Mouse (Mus musculus) neural tube, embryonic 11.5 days (tissue): ENCODE measurements around the gene Chchd6. TPM values are rescaled to one million over a fixed set of nuclear protein-coding genes. Genes with fewer than 3 reads are reported as not detected.

Source experiments
- ATAC-seq: fragments of 200-750 bp; cut with Nextera tagmentation; 2 replicates; pipeline ENCODE4 v1.8.0; 2017; ENCODE audit warnings: moderate number of reproducible peaks, mild to moderate bottlenecking, moderate TSS enrichment, moderate library complexity; ENCODE audit not compliant: insufficient read depth, low FRiP score, low TSS enrichment
- DNase-seq: peaks from one replicate; pipeline ENCODE4 v3.0.0-alpha.2; 2015; ENCODE audit warnings: low spot score
- H3K27ac ChIP-seq: fragments of 300-500 bp; sonication (generic); 2 replicates; pipeline ENCODE4 v1.5.1; 2014; ENCODE audit warnings: low read depth, mild to moderate bottlenecking, low read length
- H3K27me3 ChIP-seq: fragments of 300-500 bp; sonication (generic); 2 replicates; pipeline ENCODE4 v1.6.1; 2014; ENCODE audit warnings: mild to moderate bottlenecking, low read length, mixed read lengths; ENCODE audit not compliant: control insufficient read depth, insufficient read depth
- H3K36me3 ChIP-seq: fragments of 300-500 bp; sonication (generic); 2 replicates; pipeline ENCODE4 v1.6.1; 2014; ENCODE audit warnings: mild to moderate bottlenecking, low read length, moderate library complexity, mixed read lengths; ENCODE audit not compliant: control insufficient read depth, insufficient read depth
- H3K4me1 ChIP-seq: fragments of 300-500 bp; sonication (generic); 2 replicates; pipeline ENCODE4 v1.6.1; 2014; ENCODE audit warnings: low read length, mixed read lengths; ENCODE audit not compliant: control insufficient read depth, insufficient read depth
- H3K4me2 ChIP-seq: fragments of 300-500 bp; sonication (generic); 2 replicates; pipeline ENCODE4 v1.6.1; 2014; ENCODE audit warnings: low read depth, mild to moderate bottlenecking, moderate library complexity
- H3K4me3 ChIP-seq: fragments of 300-500 bp; sonication (generic); 2 replicates; pipeline ENCODE4 v1.5.1; 2014; ENCODE audit warnings: low read depth, low read length
- H3K9ac ChIP-seq: fragments of 300-500 bp; sonication (generic); 2 replicates; pipeline ENCODE4 v1.6.1; 2014; ENCODE audit warnings: mild to moderate bottlenecking, low read length
- H3K9me3 ChIP-seq: fragments of 300-500 bp; sonication (generic); 2 replicates; pipeline ENCODE4 v1.6.1; 2016; ENCODE audit warnings: low read length; ENCODE audit not compliant: control insufficient read depth
- WGBS: fragments of 180-500 bp; shearing (Covaris S2); extraction: QIAGEN DNeasy Blood & Tissue Kit; methylation state at CpG from one replicate; pipeline ENCODE4 v1.1.7; 2014; 5-methylcytosine and 5-hydroxymethylcytosine counted together
- polyA plus RNA-seq: library from polyadenylated mRNA; unstranded; fragments of >200 nt; fragmentation: Nextera tagmentation; extraction: Ambion mirVana; gene quantifications from 2 replicates; pipeline ENCODE4 v1.2.1, GENCODE M21; 2014

The Chchd6 gene
- polyA plus RNA-seq, 1 experiment from 2014 or later, result 84.4 TPM

DNA sequence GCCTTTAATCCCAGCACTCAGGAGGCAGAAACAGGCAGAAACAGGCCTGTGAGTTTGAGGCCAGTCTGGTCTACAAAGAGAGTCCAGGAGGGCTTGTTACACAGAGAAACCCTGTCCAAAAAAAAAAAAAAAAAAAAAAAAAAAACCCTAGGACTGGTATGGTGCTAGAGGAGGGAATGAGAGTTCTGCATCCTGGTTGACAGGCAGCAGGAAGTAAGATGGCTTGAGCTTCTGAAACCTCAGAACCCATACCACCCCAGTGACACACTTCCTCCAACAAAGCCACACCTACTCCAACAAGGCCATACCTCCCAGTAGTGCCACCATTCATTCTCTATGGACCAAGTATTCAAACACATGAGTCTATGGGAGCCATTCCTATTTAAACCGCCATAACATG lies 1.1 kb upstream of the Chchd6 start:
- Histone ChIP-seq H3K27me3 (no peaks in the 10 kb centered on the region), H3K4me2 (no peak overlapping the region), H3K9me3 (no peaks in the 10 kb centered on the region), H3K9ac (no peak overlapping the region), H3K36me3 (no peaks in the 10 kb centered on the region), H3K4me1 (peaks cover 4% of the 10 kb centered on the region; the same call in 1 of the 2 replicates), H3K4me3 (no peak overlapping the region), H3K27ac (no peak overlapping the region)
- no peak for DNase-seq
- 97% methylated on average over 1 of the region's 1 CpGs for WGBS
- no peak for ATAC-seq

DNA sequence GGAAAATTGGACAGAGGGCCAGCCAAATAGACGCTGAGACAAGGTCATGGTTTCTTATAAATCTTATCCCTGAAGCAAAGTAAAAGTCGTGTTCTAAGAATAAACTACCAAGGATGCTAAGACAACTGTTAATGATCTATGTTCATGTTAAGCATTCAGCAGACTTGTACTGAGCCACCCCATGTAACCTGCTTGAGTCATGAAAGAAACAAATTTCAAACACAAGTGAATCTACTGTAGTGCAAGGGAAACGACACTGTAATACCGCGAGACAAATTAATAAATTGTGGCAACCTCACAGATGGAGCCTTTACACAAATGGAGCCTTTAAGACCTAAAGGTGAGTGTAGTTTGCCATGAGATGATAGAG lies 310 bp upstream of the Chchd6 start:
- peaks cover 4% of the 10 kb centered on the region; the same call in 1 of the 2 replicates for H3K4me1 ChIP-seq
- H3K36me3 ChIP-seq, result no peaks in the 10 kb centered on the region
- WGBS, result 31% methylated on average over 5 of the region's 5 CpGs
- DNase-seq, result no peak
- peak; percentile 20; the same call in 1 of the 2 replicates for ATAC-seq
- no peak overlapping the region for H3K4me3 ChIP-seq
- H3K27ac ChIP-seq, result no peak overlapping the region
- H3K9ac ChIP-seq, result no peak overlapping the region
- no peak overlapping the region for H3K4me2 ChIP-seq
- H3K27me3 ChIP-seq, result no peaks in the 10 kb centered on the region
- no peaks in the 10 kb centered on the region for H3K9me3 ChIP-seq

DNA sequence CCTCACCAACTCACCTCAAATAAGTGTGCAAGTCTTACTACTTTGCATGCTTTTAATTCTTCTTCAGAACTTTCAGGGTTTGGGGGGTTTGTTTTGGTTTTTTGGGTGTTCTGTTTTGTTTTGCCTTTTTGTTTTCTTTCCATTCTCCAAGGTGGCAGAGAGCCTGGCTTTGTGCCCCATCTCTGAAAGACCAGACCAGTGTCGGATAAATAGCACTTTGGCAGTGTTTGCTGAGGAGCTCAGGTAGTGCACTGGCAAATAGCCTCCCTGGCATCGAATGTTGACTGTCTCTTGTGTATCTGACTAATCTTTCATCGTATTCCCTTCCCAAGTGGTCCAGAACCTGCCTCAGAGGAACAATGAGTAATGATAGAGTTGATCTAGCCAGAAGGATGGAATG lies 3.4 kb downstream of the Chchd6 start:
- WGBS, result 86% methylated on average over 3 of the region's 3 CpGs
- H3K9ac ChIP-seq, result no peak overlapping the region
- H3K27ac ChIP-seq, result no peak overlapping the region
- no peaks in the 10 kb centered on the region for H3K9me3 ChIP-seq
- no peak for ATAC-seq
- H3K36me3 ChIP-seq, result no peaks in the 10 kb centered on the region
- H3K4me3 ChIP-seq, result no peak overlapping the region
- H3K4me1 ChIP-seq, result peaks cover 4% of the 10 kb centered on the region; the same call in 1 of the 2 replicates
- H3K27me3 ChIP-seq, result no peaks in the 10 kb centered on the region
- no peak overlapping the region for H3K4me2 ChIP-seq
- DNase-seq, result no peak

DNA sequence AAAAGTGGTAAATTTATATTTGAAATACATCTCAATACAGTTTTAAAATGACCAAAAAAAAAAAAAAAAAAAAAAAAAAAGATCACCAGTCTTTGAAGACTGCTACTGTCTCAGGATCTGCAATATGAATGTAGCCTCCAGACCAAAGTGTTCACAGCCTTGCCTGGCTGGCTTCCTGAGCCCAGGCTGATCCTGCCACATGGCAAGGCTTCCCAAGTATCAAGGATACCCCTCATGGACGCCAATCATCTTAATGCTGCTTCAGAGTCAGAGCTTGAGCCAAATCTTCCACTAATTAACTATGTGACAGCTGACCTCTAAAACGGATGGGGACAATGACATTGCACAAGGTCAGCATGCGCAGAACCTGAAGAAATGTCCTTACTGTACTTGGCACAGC lies 3.9 kb downstream of the Chchd6 start:
- Histone ChIP-seq H3K9me3 (no peaks in the 10 kb centered on the region), H3K9ac (no peak overlapping the region), H3K36me3 (no peaks in the 10 kb centered on the region), H3K4me3 (no peak overlapping the region), H3K27ac (no peak overlapping the region), H3K4me2 (no peak overlapping the region), H3K4me1 (peaks cover 4% of the 10 kb centered on the region; the same call in 1 of the 2 replicates), H3K27me3 (no peaks in the 10 kb centered on the region)
- ATAC-seq, result no peak
- no peak for DNase-seq
- WGBS, result 85% methylated on average over 3 of the region's 3 CpGs

DNA sequence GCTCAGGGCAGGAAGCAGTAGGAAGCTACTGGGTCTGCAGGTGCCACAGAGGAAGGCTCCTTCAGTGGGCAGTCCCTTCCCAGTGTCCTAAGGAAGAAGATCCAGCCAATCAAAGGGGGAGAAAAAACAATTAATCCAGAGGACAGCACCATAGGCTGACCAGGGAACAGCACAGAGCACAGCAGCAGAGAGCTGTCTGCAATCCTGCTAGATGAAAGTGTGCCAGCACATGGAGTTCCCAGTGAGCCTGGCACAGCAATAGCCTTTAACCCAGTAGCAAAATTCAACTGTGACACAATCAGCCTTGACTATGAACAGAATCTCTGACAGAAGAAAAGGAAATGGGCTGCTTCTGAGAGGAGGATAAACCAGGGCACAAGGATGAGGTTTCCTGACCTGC lies 9.8 kb downstream of the Chchd6 start:
- Histone ChIP-seq H3K4me2 (no peak overlapping the region), H3K27me3 (no peaks in the 10 kb centered on the region), H3K27ac (0 out of 2 replicates have a peak overlapping the region, but pooled peaks have one; percentile 14), H3K4me1 (peaks cover 11% of the 10 kb centered on the region), H3K4me3 (no peak overlapping the region), H3K36me3 (no peaks in the 10 kb centered on the region), H3K9me3 (no peaks in the 10 kb centered on the region), H3K9ac (no peak overlapping the region)
- no peak for DNase-seq
- ATAC-seq, result no peak

DNA sequence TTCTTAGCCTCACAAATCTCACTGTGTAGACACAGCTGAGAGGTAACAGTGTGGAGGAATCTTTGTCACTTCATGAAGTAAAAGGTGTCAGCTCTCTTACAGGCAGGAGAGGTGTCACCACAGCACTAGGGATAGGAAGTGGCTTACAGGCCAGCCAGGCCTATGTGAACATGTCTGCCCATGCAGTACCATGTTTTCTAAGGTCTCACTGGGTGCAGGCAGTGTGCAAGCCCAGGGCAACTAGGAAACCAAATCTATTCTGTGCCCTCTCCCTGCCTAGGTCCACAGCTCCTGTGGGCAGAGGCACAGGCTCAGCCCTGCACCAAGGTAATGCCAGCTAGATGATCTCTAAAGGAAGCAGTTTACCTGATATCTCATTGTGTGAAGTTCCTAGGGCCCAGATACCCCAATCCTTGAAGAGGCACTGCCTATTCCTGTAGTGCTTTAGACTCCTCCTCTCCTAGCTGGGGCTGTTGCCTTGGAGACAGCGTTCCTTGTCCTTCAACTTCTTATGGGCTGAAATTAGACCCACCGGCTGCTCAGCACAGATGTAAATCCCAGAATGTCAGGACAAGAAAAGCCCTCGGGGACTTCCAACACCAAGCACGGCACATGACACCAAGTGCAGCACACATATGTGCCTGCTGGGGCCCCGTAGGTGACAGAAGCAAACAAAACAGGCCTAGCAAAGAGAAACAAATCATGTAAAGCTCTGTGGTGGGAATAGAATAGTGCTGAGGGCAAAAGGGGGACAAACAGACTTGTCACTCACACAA lies 10.6 kb downstream of the Chchd6 start:
- Histone ChIP-seq H3K4me3 (no peak overlapping the region), H3K27ac (no peak overlapping the region), H3K4me1 (peaks cover 11% of the 10 kb centered on the region), H3K27me3 (no peaks in the 10 kb centered on the region), H3K4me2 (no peak overlapping the region), H3K9ac (no peak overlapping the region), H3K36me3 (no peaks in the 10 kb centered on the region), H3K9me3 (no peaks in the 10 kb centered on the region)
- WGBS, result 15% methylated on average over 5 of the region's 5 CpGs
- peak; percentile 61 for ATAC-seq
- DNase-seq, result peak; percentile 32

DNA sequence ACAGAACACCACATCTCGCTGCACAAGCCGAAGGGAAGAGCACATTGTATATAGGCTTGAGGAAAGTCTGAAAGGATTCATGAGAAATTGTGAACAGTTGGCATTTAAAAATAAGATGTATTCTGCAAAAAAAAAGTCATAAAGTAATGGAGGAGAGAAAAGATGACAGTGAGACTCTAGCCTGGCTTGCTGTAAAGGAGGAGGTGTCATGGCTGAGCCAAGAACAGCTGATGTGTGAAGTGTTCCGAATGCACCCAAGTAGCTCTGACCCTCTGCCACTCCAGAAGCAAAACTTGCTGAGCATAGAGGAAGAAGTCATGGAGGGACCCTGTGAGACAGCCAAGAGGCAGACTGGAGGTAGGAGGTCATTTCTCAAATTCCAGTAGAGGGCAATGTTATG lies 12.3 kb downstream of the Chchd6 start:
- Histone ChIP-seq H3K4me3 (no peak overlapping the region), H3K27me3 (no peaks in the 10 kb centered on the region), H3K36me3 (no peaks in the 10 kb centered on the region), H3K27ac (no peak overlapping the region), H3K9ac (no peak overlapping the region), H3K4me2 (no peak overlapping the region), H3K4me1 (peaks cover 11% of the 10 kb centered on the region), H3K9me3 (no peaks in the 10 kb centered on the region)
- 96% methylated on average over 3 of the region's 3 CpGs for WGBS
- DNase-seq (no peak), ATAC-seq (no peak)

DNA sequence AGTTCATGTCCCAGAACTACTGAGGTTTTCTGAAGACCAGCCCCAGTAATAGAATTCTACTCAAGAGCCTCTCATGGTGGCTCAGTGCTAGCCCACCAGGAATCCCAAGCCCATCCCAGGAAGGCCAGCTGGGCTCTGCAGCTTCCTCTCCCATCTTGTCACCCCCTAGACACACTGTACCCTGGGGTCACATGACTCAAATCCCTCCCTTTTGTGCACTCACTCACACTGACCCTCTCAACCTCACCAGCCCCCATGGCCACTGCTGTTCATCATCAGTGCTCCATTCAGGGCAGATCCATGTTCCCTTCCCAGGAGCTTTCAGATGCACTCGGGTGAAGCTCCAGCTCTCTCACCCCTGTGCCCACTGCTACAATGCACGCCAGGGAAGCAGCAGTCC lies 20.8 kb downstream of the Chchd6 start:
- no peak overlapping the region for H3K9ac ChIP-seq
- DNase-seq (no peak), ATAC-seq (no peak)
- no peak overlapping the region for H3K27ac ChIP-seq
- no peaks in the 10 kb centered on the region for H3K27me3 ChIP-seq
- H3K4me1 ChIP-seq, result no peaks in the 10 kb centered on the region
- WGBS, result 69% methylated on average over 2 of the region's 2 CpGs
- H3K4me2 ChIP-seq, result no peak overlapping the region
- H3K36me3 ChIP-seq, result no peaks in the 10 kb centered on the region
- no peak overlapping the region for H3K4me3 ChIP-seq
- H3K9me3 ChIP-seq, result no peaks in the 10 kb centered on the region

DNA sequence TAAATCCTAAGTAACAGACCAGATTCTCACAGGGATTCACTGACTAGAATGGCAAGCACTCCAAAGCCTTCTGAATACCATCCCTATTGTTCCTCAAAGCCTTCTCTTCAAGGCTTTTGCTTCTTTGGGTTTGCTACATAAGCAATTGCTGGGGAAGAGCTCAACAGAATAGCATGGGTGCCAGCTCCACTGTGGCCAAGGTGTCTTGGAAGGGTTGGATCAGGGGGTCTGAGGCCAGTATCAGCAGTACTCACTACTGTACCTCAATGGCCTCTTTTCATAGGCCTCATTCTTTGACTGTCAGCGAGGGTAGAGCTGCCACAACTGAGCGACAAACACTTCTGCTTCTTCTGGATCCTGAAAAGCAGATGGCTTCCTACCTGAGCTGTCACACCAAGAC lies 21.7 kb downstream of the Chchd6 start:
- Histone ChIP-seq H3K36me3 (no peaks in the 10 kb centered on the region), H3K27ac (no peak overlapping the region), H3K27me3 (no peaks in the 10 kb centered on the region), H3K4me2 (no peak overlapping the region), H3K9ac (no peak overlapping the region), H3K9me3 (no peaks in the 10 kb centered on the region), H3K4me1 (no peaks in the 10 kb centered on the region), H3K4me3 (no peak overlapping the region)
- DNase-seq, result no peak
- no peak for ATAC-seq
- 94% methylated on average over 2 of the region's 2 CpGs for WGBS
